Mouse (Mus musculus) olfactory bulb, adult 2 months (tissue): ENCODE results near the gene Arl5b. TPM values are rescaled to one million over a fixed set of nuclear protein-coding genes. Genes with fewer than 3 reads are reported as not detected.

Experiments used
- H3K27ac ChIP-seq: fragments of 200-500 bp; 2 replicates; pipeline ENCODE4 v1.5.1; 2012; ENCODE audit warnings: low read depth, low read length; ENCODE audit not compliant: insufficient read depth
- H3K4me1 ChIP-seq: fragments of 200-500 bp; 2 replicates; pipeline ENCODE4 v1.6.1; 2012; ENCODE audit warnings: low read length; ENCODE audit not compliant: control insufficient read depth, insufficient read depth
- H3K4me3 ChIP-seq: fragments of 200-500 bp; 2 replicates; pipeline ENCODE4 v1.5.1; 2012; ENCODE audit warnings: mild to moderate bottlenecking, low read depth, low read length, moderate library complexity; ENCODE audit not compliant: insufficient read depth
- CTCF ChIP-seq: fragments of 200-500 bp; IDR thresholded peaks from 2 replicates; pipeline ENCODE4 v1.5.1; 2012; ENCODE audit warnings: low read depth, mild to moderate bottlenecking, low read length, moderate library complexity; ENCODE audit not compliant: insufficient read depth
- POLR2A ChIP-seq: fragments of 200-500 bp; IDR thresholded peaks from 2 replicates; pipeline ENCODE4 v1.6.1; 2012; ENCODE audit warnings: mild to moderate bottlenecking, low read depth, low read length, moderate library complexity; ENCODE audit not compliant: insufficient read depth
- WGBS: fragments of 180-500 bp; shearing (Covaris S2); methylation state at CpG from one replicate; pipeline ENCODE4 v1.1.7; 2018; 5-methylcytosine and 5-hydroxymethylcytosine counted together
- polyA plus RNA-seq: library from polyadenylated mRNA; stranded (reverse); fragments of >200 nt; gene quantifications from 2 replicates; pipeline ENCODE4 v1.2.4, GENCODE M21; 2012; ENCODE audit warnings: low replicate concordance; ENCODE audit not compliant: missing spikeins, insufficient read depth, insufficient read length

The Arl5b gene
- polyA plus RNA-seq, 1 experiment = not detected

- under 1% methylated on average over 15 of the region's 15 CpGs for WGBS
- TF ChIP-seq POLR2A (no peak), CTCF (no peak)
- 0 out of 2 replicates have a peak, but pooled peaks cover 3% of the 10 kb centered on the region for H3K4me1 ChIP-seq
- no peak overlapping the region for H3K27ac ChIP-seq
- peak overlapping the region; percentile 75 for H3K4me3 ChIP-seq
Observed at GRCm38 (mm10) chr2:15055741-15056151, 6.6 kb downstream of the Arl5b start.

GRCm38 (mm10) chr2:15058227-15058626 is 9.0 kb downstream of the Arl5b start:
- Histone ChIP-seq H3K4me1 (0 out of 2 replicates have a peak, but pooled peaks cover 3% of the 10 kb centered on the region), H3K27ac (no peak overlapping the region), H3K4me3 (no peak overlapping the region)
- 73% methylated on average over 5 of the region's 5 CpGs for WGBS
- no peak for TF ChIP-seq POLR2A
- no peak for TF ChIP-seq CTCF

DNA sequence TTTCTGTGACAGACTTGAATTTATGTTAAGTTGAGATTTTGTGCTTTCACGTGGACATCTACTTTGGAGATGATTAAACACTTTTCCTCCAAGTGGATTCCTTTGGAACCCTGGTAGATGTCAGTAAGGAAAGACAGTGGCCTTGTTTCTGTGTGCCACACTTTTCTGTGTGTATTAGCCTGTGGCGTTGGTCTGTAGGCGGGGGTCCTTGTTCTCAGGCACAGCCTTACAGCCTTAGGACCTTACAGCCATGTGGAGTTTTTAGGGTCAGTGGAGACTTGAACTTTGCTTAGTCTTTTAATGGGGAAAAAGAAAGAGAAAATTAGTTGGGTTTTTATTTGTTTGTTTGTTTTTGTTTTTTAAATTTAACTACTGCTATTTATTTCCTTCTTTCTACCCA is 11.7 kb downstream of the Arl5b start:
- WGBS = 90% methylated on average over 3 of the region's 3 CpGs
- Histone ChIP-seq H3K4me1 (peaks cover 2% of the 10 kb centered on the region; the same call in 1 of the 2 replicates), H3K4me3 (no peak overlapping the region), H3K27ac (no peak overlapping the region)
- TF ChIP-seq POLR2A (no peak), CTCF (no peak)

GRCm38 (mm10) chr2:15063815-15064214 is 14.6 kb downstream of the Arl5b start:
- H3K27ac ChIP-seq = no peak overlapping the region
- TF ChIP-seq CTCF (no peak), POLR2A (no peak)
- 64% methylated on average over 1 of the region's 1 CpGs for WGBS

DNA sequence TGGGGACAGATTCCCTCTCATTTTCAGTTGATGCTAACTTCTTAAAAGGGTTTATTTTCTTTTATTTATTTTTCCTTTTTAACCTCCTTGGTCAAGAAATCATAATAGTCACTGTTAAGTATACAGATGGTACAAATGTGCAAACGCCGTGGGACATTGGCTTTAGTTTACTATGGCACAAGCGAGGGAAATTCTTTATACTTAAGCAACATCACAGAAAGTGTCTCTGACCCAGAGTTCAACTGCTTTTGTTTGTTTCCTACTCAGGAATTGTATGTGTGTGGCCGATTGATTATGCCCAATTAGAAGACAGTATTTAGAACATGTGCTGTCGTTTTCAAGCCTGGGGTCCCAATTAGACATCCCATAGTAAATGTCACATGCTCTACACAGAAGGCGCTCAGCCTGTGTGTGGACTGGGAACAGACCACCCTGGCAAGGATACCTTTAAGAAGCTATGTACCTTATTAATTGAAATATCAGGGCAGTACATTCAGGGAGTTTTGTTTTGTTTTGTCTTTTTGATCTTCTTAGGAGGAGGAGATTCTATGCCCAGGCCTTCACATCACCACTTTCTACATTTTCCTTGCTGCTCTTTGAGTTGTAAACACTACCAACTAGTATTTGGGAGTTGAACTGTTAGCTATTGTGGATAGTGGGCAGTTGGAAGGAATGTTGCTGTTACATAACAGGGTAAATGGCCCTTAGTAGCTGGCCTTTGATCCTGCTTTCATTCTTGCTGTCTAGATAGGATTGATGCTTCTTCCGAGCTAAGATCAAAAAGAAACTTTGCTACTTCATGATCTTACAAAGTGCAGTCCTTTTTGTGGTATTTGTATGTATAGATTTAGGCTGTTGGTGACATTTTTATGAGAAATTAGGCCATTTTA is 15.4 kb downstream of the Arl5b start:
- TF ChIP-seq POLR2A (no peak), CTCF (no peak)
- WGBS = 75% methylated on average over 7 of the region's 7 CpGs
- H3K27ac ChIP-seq = no peak overlapping the region
- H3K4me3 ChIP-seq = no peak overlapping the region
- H3K4me1 ChIP-seq = peaks cover 5% of the 10 kb centered on the region

More at GRCm38 (mm10) chr2:15063815-15064214, 14.6 kb downstream of the Arl5b start:
- Histone ChIP-seq H3K4me3 (no peak overlapping the region), H3K4me1 (peaks cover 5% of the 10 kb centered on the region)

- WGBS = 64% methylated on average over 2 of the region's 2 CpGs
- Histone ChIP-seq H3K27ac (no peak overlapping the region), H3K4me1 (peaks cover 5% of the 10 kb centered on the region), H3K4me3 (no peak overlapping the region)
- TF ChIP-seq CTCF (no peak), POLR2A (no peak)
Observed at GRCm38 (mm10) chr2:15065447-15065846, 16.3 kb downstream of the Arl5b start.

- H3K4me3 ChIP-seq = no peak overlapping the region
- H3K4me1 ChIP-seq = peaks cover 5% of the 10 kb centered on the region
- H3K27ac ChIP-seq = no peak overlapping the region
- TF ChIP-seq CTCF = no peak
- TF ChIP-seq POLR2A = no peak
- 71% methylated on average over 5 of the region's 5 CpGs for WGBS
Observed at GRCm38 (mm10) chr2:15067091-15067490, 17.9 kb downstream of the Arl5b start.

DNA sequence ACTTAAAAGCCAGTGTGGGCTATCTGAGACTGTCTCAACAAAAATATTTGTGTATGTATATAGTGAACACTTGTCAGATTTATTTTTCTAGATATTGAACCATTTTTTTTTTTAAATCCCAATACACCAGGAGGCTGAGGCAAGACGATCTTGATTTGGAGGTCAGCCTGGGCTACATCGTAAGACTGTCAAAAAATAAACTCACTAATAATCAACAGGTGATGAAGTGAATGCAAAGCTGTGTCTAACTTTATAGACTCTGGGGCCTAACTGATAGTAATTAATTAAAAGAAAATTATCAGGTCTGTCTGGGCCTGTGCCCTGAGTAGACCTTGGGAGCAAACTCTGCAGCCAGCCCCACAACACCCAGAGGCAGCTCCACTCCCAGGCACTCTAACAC is 34.5 kb downstream of the Arl5b start:
- H3K4me3 ChIP-seq = no peak overlapping the region
- no peaks in the 10 kb centered on the region for H3K4me1 ChIP-seq
- 99% methylated on average over 2 of the region's 2 CpGs for WGBS
- no peak overlapping the region for H3K27ac ChIP-seq
- no peak for TF ChIP-seq CTCF
- no peak for TF ChIP-seq POLR2A

DNA sequence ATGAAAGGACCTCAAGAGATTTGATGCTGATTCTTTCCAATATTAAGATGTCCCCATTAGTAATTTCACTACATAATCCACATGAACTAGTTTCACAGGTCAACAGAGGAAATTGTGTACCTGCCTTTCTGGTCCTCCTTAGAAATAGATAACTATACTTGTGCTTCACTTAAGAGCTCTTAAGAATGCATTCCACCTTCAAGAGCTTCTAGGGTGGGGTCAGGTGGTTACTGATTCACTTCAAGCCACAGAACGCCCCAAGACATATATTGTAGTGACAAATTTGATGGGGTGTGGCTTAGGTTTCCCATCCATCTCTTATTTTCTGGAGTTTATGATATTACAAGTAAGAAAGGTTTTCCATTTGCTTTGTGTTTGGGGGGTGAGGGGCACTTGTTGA is 38.1 kb downstream of the Arl5b start:
- Histone ChIP-seq H3K27ac (no peak overlapping the region), H3K4me1 (no peaks in the 10 kb centered on the region), H3K4me3 (no peak overlapping the region)
- WGBS = 95% methylated on average over 1 of the region's 1 CpGs
- no peak for TF ChIP-seq POLR2A
- no peak for TF ChIP-seq CTCF
